Mouse (Mus musculus): ENCODE measurements around the gene Cntnap1.

Cntnap1 gene

GRCm38 (mm10) chr11:101185441-101185840, 15.1 kb downstream of the Cntnap1 start:
- no peak for DNase-seq (ENCODE audit: low spot score)

DNA sequence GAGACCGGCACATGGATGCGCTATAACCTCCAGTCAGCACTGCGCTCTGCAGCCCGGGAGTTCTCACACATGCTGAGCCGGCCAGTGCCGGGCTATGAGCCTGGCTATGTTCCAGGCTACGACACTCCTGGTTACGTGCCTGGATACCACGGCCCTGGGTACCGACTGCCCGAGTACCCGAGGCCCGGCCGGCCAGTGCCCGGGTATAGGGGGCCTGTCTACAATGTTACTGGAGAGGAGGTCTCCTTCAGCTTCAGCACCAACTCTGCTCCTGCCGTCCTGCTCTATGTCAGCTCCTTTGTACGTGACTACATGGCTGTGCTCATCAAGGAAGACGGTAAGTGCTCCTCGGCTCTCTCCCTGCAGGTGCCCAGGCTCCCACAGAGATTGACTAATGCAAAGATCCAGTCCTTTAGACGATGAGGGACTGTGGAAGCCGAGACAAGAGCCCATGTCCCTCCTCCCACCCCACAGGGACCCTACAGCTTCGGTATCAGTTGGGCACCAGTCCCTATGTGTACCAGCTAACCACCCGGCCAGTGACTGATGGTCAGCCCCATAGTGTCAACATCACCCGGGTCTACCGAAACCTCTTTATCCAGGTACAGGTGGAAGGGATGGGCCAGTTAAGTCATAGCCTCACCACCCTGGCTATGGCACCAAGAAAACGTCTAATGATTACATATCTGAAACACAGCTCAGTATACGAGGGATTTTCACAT, 16.4 kb downstream of the Cntnap1 start:
- DNase-seq (ENCODE audit: low spot score): no peak

- DNase-seq (ENCODE audit: low spot score): no peak
Observed at GRCm38 (mm10) chr11:101187541-101187940, 17.2 kb downstream of the Cntnap1 start.

- DNase-seq (ENCODE audit: low spot score): no peak
Observed at GRCm38 (mm10) chr11:101188166-101188805, 18.0 kb downstream of the Cntnap1 start.

- no peak for DNase-seq (ENCODE audit: low spot score)
Observed at GRCm38 (mm10) chr11:101189495-101190180, 19.3 kb downstream of the Cntnap1 start.

- DNase-seq (ENCODE audit: low spot score): no peak
Observed at GRCm38 (mm10) chr11:101190181-101190912, 20.0 kb downstream of the Cntnap1 start.

- DNase-seq (ENCODE audit: low spot score): no peak
Observed at GRCm38 (mm10) chr11:101190913-101191907, 20.9 kb downstream of the Cntnap1 start.

- no peak for DNase-seq (ENCODE audit: low spot score)
Observed at GRCm38 (mm10) chr11:101191919-101192470, 21.7 kb downstream of the Cntnap1 start.

DNA sequence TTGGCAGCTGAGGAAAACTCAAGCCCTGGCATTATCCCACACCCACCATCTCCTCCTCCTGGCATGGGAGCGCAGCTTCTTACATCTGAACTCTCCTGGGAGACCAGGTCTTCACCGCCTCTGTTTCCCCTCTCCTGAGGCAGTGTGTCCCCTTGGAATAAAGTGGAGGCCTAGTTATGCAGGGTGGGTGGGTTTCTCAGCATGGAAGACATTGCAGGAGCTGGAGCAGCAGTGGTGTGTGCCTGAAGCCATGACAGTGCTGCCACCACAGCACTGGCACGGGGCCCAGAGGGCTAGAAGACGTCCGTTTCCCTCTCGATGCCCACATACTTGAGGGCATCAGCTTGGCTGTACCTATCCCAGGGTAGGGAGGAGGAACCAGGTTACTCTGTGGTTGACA, 22.3 kb downstream of the Cntnap1 start:
- no peak for DNase-seq (ENCODE audit: low spot score)

DNA sequence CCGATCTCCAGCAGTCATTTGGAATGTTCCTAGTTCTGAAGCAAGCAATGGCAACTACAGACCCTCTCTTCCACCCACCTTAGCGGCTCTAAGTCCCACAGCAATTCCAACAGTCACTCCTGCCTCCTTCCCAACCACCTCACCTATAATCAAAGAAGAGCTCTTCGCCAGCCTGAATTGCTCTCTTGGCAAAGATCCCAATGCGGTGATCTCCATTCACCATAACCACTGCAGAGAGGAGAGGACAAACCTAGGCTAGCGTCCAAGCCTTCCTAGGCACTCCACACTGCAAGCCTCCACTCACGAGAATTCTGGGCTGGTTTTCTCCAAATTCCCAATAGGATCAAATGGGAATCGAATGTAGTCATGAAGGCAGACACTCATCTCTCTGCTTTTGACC, 22.8 kb downstream of the Cntnap1 start:
- no peak for DNase-seq (ENCODE audit: low spot score)

DNA sequence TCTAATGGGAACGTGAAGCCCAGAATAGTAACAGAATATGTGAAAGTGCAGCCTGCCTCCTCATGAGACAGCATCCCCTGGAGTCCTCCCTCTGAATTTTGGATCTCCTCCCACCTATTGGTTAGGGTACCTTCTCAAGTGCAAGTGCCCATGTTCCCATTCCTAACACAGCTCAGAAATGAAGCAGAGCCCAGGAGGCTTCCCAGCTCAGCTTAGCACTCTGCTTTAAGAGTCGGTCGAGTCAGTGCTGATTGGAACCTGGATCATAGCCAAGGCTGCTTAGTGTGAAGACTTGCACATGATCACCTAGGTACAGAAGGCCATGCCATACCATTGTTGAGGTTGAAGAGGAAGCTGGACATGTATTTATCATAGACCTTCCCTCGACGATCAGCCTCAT, 23.8 kb downstream of the Cntnap1 start:
- DNase-seq (ENCODE audit: low spot score): no peak

- no peak for DNase-seq (ENCODE audit: low spot score)
Observed at GRCm38 (mm10) chr11:101194643-101195042, 24.3 kb downstream of the Cntnap1 start.

GRCm38 (mm10) chr11:101195101-101195500, 24.8 kb downstream of the Cntnap1 start:
- DNase-seq (ENCODE audit: low spot score): no peak

- no peak for DNase-seq (ENCODE audit: low spot score)
Observed at GRCm38 (mm10) chr11:101195571-101195970, 25.2 kb downstream of the Cntnap1 start.

DNA sequence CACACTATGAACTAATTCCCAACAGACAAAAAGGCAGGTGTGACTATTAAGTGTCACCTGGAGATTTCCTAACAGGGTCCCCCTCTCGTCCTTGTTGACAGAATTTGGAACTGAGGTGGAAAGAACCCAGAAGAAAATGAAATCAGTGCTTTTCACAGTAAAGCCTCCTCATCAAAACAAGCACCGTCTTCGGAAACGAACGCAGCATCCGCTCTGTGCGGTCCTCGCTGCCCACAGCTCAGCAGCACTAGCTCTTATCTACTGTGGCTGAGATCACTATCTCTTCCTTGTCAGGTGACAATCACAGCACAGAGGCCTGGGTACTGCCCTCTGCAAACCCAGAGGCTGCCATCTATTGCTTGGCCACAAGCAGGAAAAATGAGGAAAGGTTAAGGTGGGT, 25.9 kb downstream of the Cntnap1 start:
- no peak for DNase-seq (ENCODE audit: low spot score)

GRCm38 (mm10) chr11:101199555-101199954, 29.2 kb downstream of the Cntnap1 start:
- no peak for DNase-seq (ENCODE audit: low spot score)

GRCm38 (mm10) chr11:101200986-101201385, 30.7 kb downstream of the Cntnap1 start:
- no peak for DNase-seq (ENCODE audit: low spot score)

DNA sequence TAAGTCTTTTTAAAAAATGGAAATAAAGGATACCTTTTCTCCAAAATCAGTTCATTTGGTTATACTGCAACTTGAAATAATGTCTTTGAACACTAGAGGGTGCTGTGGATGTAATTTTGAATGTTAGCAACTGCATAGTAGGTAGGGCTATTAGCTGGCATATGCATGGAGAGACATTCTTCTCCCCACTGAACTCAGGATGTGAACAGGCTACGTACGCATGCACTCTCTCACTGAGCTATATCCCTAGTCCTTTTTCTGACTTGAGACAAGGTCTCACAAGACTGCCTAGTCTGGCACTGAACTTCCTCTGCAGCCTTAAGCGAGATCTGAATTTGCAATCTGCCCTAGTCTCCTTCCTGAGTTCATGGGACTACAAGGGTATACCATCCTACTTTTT, 41.6 kb downstream of the Cntnap1 start:
- peak; percentile 62 for DNase-seq (ENCODE audit: low spot score)

DNA sequence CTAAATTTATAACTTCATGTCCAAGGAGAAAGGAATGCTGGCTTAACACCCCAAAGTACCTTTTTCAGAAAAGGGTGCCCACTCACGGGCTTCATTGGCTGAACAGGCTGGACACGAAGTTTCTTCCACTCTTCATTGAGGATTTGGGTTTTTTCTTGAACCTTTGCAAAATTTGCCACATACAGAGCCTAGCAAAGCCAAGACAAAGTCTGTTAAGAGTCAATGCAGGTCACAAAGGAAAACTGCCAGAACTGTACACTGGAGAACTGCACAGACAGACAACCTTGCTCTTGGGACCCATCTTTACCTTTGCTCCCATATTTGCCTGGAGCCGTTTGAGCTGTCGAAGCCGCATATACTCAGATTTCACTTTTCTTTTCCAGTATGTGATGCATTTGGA, 46.6 kb downstream of the Cntnap1 start:
- no peak for DNase-seq (ENCODE audit: low spot score)

DNA sequence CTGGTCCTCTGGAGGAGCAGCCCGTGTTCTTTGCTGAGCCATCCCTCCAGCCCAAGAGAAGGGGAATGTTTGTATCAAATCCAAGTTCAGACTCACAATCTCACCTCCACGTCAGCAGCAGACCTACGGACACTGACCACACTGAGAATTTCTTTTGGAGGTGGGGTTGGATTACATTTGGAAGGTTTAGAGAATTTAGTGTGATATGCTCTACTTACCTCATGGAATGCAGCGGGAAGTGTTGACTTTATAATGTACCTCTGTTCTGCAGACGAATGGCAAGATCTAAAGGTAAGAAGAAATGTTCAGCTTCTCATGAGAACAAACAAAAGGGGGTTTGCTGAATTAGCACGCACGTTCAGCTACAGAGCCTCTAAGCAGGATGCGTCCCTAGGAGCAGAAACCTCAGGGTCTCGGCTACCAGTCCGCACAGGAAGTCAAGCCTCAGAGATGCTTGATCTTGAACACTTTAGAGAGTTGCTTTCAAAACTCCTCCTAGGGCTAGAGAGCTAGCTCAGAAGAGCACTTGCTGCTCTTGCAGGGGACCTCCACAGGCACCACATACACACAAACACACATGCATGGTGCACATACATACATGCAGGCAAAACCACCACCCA, 48.2 kb downstream of the Cntnap1 start:
- no peak for DNase-seq (ENCODE audit: low spot score)

Measured in layer of hippocampus, adult 11-12 months (tissue).